Mouse (Mus musculus) 416B (cell line): ENCODE measurements around the gene Cdkn2aip.

Experiments used
- DNase-seq: peaks from one replicate; pipeline ENCODE4 v3.0.0; 2011; ENCODE audit warnings: low read depth

Gene Cdkn2aip

DNA sequence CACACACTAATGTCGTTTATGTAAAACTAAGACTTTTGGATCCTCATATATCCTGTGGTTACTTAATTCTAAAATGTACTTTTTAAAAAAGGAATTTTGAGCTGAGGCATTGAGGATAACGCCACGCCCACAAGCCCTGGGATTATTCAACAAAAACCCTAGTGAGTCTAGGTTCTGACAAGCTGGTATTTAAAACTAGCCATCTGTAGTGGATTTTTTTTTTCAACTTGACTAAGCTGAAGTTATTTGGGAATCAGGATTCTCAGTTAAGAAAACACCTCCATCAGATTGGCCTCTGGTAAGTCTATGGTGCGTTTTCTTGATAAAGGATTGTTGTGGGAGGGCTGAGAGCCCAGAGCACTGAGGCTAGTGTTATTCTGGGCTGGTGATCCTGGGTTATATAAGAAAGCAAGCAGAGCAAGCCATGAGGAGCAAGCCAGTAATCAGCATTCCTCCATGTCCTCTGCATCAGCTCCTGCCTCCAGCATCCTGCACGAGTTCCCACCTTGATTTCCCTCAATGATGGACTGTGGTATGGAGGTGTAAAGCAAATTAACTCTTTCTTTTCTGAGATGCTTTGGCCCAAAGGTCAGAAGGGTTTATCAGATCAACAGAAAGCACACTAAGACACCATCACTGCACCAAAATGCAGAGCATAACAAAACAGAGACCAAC is 18.2 kb downstream of the Cdkn2aip start:
- no peak for DNase-seq

DNA sequence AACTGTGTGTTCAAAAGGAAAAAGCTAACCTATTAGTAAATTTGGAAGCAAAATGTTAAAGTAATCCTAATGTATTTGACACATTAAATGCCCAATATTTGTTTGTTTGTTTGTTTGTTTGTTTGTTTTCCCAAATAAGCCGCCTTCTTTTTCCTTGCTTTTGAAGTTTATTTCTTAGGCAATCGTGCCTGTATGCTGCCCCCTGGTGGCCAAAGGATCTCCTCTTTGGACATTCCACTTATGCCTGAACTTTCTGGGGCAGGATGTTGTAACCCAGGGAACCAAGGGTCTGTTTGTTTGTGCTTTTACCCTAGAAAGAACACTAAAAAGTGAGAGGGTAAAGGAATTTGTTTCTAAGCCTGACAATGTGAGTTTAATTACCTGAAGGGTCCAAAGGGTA is 20.6 kb downstream of the Cdkn2aip start:
- DNase-seq: peak; percentile 73

DNA sequence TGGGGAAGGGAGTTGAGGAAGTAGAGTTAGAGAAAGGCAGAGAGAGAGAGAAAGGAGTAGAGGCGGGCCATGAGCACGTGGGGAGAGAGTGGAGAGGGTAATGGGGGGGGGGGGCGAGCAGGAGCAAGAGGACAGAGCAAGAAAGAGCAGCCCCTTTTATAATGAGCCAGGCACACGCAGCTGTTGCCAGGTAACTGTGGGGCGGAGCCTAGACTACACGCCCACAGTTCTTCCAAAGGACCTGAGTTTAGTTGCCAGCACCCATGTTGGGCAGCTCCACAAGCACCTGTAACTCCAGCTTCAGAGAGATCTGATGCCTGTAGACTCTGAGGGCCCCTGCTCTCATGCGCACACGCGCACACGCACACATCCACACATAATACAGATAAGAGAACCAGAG is 21.9 kb downstream of the Cdkn2aip start:
- DNase-seq: no peak

DNA sequence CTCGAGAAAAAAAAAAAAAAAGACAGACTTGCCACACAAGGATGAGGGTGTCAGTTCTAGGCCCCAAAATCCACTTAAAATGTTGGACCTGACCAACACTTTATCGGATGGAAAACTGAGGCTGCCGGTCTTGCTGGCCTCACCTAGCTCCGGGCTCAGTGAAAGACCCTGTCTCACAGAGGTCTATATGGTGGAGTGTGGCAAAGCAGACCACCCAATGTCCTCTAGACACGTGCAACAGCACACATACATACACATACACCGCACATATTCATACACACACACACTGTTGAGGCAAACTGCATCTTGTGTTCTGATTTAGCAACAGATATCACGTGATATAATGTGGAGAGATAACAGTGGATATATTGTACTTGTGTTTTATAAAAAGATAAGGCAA is 22.4 kb downstream of the Cdkn2aip start:
- DNase-seq: no peak

DNA sequence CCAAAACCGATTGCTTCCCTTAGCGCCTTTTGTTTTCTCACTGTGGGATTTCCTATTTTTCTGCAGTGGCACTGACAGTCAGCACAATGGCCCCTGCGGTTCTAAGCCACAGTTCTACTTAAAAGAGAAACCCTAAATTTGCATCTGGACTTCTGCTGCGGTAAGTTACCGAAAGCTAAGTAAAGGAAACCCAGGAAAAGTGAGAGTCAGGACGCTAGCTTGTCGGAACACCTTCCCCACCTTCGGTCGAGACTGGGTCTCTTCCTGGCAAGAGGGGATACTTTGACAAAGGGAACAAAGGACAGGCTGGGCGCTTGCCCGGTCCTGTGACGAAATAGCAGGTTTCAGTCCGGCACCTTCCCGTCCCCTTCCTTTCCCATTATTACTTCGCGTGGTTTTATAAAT is 23.1 kb downstream of the Cdkn2aip start:
- no peak for DNase-seq

DNA sequence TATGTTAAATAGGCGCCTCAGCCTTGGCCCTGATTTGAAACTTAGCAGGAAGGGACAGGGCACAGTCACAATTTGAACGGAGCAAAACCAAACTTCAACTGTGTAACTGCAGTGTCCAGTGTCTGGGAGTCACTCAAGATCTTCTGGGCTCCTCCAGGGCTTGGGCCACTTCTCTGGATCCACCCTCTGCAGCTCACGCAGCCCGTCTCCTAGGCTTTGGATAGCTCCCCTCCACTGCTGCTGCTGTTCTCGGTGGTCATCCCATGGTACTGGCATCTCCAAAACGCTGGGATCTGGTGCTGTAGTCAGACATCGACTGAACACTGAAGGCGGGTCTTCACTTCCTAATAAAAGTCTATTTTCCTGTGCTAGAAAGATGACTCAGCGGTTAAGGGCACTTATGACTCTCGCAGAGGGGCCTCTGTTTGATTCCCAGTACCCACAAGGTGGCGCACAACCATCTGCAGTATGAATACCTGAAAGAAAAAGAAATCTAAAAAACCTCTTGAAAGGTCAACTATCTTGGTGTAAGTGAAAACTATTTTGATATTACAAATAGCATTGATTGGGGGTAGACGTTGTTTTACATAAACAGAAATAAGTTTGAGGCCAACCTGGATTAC is 23.9 kb downstream of the Cdkn2aip start:
- peak; percentile 90 for DNase-seq

DNA sequence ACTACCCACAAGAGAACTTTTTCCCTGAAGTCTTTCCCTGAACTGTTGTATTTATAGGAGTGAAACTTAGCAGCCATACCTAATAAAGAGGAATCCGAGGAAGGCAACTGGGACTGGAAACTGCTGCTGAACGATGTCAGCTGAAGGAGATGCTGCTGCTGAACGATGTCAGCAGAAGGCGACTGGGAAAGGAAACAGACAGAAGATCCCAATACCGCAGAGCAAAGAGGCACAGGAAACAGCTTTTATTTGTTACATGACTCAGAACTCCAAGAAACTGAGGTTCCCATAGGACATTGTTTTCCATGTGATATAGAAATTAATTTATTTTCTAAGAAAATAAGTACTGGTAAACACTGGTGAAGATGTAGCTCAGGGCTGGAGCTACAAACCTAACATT is 29.3 kb downstream of the Cdkn2aip start:
- DNase-seq: peak; percentile 76

DNA sequence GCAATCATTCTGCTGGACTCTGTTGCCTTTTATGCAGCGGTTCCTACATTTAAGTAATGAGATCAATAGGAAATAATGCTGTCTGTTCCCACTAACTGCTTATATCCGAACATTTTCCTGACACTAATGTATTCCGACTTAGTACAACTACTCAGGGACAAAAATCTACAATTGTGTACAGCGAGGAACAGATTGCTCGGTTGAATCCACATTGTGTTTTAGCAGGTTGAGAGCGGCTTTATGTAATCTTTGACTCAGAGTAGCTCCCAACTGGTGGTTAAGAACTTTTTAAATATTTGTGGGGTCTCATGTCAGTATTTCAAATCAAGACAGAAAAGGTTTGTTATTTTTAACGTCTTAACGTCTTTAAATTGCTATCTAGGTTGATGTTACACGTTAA is 29.7 kb downstream of the Cdkn2aip start:
- peak; percentile 15 for DNase-seq

DNA sequence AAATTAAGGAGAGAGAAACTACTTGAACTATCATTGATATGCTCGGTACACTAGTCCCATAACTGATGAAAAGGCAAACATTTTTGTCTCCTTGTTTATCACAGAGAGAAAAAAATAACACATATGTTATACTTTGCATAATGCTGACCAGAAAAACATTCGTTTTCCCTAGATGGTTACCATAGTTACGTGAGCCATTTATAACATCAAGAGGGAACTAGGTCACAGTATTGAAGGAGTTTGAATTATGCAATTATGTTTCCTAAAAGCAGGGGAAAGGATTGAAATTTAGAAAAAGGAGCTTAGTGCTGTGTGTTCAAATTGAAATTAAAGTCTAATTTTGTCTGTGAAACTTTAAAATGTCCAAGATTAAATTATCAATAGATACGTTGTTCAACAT is 33.4 kb downstream of the Cdkn2aip start:
- DNase-seq: no peak

DNA sequence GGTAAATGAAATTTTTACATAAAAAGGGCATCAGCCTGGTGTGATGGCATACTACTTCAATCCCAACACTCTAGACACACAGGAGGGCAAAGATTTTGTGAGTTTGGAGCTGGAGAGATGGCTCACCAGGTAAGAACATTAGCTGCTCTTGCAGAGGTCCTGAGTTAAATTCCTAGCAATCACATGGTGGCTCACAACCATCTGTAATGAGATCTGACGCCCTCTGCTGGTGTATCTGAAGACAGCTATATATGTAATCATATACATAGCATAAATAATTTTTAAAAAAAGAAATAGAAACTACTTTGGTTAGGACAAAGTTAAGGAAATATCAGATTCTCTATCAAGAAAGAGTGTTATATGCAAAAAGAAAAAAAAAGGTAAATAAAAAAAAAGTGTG is 34.1 kb downstream of the Cdkn2aip start:
- peak; percentile 19 for DNase-seq

DNA sequence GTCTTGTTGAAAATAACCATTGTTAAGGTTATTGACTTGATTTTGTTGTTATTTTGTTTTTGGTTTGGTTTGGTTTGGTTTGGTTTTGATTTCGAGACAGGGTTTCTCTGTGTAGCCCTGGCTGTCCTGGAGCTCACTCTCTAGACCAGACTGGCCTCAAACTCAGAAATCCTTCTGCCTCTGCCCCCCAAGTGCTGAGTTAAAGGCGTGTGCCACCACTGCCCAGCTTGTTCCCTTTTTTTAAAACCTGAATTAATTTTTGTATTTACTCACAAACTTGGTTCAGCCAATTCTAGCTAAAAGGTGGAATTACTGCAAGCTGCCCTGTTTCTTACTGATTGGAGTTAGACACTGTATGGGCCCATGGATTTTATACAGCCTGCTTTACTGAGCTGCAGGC is 37.1 kb downstream of the Cdkn2aip start:
- peak; percentile 32 for DNase-seq

DNA sequence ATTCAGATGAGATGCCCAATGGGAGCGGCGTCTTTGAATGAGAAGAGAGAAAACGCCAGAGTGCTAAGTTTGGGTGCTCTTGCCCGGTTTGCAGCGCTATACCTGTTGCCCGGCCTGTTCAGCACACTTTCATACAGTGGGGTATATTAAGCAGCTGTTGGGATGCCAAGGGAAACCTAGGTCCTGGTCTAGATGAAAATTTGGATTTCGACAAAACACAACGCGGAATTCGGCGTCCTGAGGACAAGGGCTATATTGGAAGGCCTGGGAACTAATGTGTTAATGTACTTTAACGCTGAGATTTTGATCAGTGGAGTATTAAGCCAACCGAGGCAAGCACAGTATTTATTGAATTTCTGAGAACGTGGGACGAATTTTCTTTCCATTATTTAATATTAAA is 37.5 kb downstream of the Cdkn2aip start:
- DNase-seq: no peak

DNA sequence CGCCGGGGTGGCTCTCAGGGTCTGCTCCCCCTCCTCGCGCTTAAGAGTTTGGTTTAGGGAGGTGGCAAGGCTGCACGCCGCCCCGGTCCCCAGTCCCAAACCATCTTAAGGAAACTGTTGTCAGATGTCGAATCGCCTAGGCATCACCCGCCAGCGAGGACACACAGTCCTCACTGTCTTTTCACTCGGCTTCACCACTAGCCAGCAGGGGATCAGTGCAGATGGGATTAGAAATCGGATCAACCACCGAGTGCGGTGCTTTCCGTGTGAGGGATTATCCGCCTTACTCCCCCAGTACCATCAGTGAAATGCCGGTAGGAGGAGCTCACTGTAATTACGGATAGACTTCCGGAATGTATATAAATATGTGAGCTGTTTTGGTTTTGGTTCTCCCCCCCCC is 37.9 kb downstream of the Cdkn2aip start:
- DNase-seq: peak; percentile 81

DNA sequence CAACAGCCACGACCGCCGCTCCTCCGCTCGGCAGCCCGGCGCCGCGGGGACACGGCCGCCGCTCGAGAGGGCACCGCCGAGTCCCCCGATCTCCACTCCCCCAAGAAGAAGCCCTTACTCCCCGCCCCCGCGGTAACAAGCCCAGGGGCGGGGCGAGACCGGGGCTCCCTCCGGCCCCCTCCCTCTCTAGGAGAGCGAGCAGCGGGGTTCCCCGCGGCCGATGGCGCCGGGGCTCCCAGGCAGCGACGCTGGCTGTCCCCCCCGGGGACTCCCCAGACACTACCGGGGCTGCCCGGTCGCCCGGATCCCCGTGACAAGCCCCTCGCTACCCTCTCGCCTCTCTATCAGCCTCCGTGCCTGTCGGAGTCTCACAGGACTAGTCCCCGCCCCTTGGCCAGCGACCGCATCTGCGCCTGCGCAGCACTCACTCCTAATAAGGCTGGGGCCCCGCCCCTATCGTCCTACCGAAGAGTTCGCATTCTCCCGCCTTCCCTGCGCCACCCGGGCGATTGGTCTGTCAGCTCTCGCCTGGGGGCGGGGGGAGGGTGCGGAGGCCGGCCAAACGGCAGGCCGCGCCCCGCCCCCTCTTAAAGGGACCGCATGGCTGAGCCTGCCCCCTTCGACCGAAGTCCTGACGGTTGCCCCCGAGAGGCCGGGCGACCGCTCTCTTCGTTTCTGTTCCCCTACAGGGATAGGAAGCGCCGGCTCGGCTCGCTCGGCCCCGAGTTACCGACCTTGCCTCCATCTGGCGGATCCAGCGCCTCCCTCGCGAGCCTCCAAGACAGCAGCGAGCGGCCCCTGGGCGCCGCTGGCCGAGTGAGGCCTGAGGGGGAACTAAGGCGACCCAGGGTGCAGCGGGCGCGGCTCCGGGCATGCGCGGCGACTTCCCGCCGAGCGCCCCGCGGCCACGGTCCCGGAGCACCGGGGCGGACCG is 38.7 kb downstream of the Cdkn2aip start, which contains the start of gene Ing2:
Gene Ing2 (minus strand): TSS at position 780 of the 934 bp plus-strand sequence.
- DNase-seq: peak; percentile 99

DNA sequence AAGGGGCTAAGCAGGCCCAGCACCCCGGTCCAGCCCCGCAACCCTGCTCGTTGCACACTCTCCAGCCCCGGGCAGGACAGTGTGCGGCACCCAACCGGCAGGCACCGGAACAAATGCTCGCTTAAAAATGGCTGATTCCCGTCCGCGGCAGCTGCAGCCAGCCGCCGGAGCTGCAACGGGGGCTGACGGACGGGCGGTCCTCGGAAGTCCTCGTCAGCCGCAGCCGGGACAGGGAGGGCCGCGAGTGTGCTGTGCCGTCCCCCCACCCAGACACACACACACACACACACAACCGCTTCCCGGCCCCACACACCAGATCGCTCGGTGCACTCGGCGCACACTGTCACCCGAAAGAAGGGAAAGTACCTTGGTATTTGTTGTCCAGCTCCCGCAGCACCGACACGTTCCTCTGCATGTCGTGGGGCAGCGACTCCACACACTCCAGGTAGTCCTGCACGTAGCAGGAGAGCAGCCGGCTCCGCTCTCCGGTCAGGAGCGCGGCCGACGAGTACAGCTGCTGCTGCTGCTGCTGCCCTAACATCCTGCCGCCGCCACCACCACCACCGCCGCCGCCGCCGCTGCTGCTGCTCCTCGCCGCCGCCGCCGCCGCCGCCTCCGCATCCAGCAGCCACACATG is 39.5 kb downstream of the Cdkn2aip start:
- DNase-seq: peak; percentile 42

DNA sequence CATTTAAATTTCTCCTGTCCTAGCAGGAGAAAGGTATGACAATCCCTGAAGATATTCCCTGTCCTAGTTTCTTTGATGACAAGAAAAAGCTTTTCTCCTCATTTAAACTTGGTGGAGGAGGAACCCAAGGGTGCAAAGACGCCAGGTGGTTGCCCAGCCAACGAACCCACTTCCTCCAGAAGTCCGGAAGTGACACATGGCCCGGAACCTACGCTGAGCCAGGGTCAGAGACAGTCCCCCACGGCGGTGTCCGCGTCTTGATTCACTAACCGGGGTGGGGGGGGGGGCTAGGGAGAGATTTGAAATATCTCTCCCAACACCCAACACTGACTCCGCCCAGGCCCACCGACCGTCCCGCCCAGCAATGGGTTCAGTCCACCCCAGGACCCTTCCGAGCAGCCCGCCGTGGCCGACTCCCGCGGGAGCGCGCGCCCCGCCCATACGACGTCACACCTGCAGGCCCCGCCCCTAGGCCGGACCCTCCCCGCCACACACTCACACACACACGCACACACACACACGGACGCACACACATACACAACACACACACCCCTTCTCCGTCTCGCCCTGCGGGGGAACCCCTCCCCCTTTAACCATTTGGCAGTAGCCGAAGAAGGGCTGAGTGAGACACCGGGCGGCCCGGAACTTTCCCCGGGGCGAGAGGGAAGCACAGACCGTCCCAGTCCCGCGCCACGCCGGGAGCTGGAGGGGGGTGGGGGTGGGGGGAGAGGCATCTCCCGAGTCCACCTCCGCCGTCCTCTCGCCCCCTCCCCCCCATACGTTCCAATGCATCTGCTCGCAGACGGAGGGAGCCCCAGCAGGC is 40.2 kb downstream of the Cdkn2aip start:
- peak; percentile 95 for DNase-seq

DNA sequence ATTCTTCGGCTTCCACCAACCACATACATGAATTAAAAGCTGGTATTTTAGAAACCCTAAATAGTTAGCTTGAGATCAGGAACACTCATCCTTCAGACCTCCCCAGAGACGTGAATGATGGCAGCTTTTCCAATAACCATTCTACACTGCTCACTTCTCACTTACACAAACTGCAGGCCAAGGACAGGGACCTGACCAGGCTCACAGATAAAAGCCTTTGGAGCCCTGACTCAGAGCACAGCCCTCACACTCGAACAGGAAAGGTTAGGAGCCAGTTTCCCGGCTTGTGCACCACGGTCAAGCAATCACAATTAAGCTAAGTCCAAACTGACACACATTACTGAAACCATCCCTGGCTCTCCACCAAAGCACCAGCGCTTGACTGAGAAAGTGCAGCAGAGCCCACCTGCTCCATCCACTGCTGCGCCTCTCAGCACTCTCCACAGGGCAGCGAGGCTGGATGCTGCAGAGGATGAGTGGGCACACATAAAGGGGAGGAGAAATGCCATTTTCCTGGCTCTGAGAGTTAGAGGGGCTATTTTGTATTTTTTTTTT is 49.4 kb downstream of the Cdkn2aip start:
- no peak for DNase-seq

DNA sequence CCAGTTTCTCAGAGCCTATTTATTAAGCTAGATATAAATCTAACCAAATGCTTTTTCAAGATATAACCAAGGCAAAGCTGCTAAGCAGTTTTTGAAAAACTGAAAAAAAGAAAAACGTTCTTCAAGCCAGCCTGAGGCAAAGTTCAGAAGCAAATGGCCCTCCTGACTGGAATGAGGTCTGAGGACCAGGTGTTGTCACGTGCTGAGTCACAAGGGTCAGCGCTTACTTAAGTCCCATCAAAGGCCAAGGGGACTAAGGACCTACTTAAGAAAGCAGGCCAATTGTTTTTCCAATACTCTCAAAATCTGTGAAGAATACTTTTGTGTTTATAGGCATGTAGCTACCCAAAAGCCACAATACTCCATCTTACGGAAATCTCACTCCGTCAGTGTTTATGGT is 50.5 kb downstream of the Cdkn2aip start:
- DNase-seq: no peak

DNA sequence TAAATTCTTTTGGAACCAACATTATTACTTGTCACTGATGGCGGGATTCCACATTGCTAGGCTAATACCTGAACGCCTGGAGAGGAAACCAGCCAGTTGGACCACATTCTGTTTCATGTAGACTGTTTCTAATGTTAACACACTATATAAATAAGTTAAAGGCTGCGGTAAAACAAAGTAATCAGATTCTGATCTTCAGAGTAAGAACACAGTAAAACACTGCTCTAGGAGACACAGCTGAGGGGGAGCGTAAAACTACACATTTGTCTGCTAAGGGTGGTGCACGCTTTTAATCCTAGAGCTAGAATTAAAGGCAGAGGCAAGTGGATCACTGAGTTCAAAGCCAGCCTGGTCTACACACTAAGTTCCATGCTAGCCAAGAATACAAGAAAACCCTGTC is 51.0 kb downstream of the Cdkn2aip start:
- no peak for DNase-seq

DNA sequence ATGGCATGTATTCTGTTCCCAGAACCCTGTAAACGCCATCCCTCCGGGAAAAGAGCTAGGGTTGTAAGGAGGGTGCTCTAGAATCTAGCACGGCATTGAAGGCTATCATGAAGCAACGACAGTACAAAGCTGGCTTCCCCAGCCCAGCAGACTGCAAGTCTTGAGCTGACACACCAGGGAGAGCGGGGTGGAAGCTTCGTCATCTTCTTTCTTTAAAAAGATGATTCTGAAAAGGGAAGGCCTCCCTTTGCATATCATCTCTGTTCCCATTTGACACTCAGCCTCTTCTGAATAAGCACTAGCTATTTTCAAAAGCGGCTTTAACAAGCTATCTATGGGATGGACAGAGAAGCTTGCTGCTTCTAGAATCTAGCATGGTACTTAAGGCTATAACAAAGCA is 53.3 kb downstream of the Cdkn2aip start:
- DNase-seq: no peak

DNA sequence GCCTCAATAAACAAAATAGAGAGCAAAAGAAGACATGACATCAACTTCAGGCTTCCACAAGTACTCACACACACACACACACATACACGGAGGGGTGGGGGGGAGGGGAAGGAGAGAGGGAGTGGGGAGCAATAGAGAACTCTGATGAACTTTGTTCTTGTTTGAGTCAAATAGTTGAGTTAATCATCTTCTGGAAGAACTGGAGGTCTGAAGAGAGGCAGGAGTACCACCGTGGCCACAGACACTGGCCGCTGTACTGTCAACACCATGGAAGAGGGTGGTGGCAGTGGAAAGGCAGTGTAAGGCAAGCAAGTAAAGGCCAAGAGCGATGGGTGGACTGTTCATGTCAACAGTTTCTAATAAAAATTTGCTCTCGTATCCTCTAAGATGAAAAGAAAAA is 54.3 kb downstream of the Cdkn2aip start:
- DNase-seq: no peak
